Mouse (Mus musculus) lung, embryonic 15.5 days (tissue): ENCODE data around the gene Mpc1. TPM values are rescaled to one million over a fixed set of nuclear protein-coding genes. Genes with fewer than 3 reads are reported as not detected.
"Not testable (repeated sequence)": the region's sequence is repeated elsewhere in the genome, so short reads cannot be mapped to it uniquely, and the experiment has no call there.

Experiments
- ATAC-seq: fragments of 200-750 bp; cut with Nextera tagmentation; 2 replicates; pipeline ENCODE4 v1.8.0; 2017; ENCODE audit warnings: moderate number of reproducible peaks, borderline replicate concordance; ENCODE audit not compliant: low FRiP score, low TSS enrichment; ENCODE audit errors: extremely low read depth
- H3K27ac ChIP-seq: fragments of 300-500 bp; sonication (generic); 2 replicates; pipeline ENCODE4 v1.5.1; 2015; ENCODE audit warnings: moderate library complexity, mild to moderate bottlenecking, inconsistent platforms
- H3K27me3 ChIP-seq: fragments of 300-500 bp; sonication (generic); 2 replicates; pipeline ENCODE4 v1.6.1; 2015; ENCODE audit warnings: inconsistent platforms
- H3K36me3 ChIP-seq: fragments of 300-500 bp; sonication (generic); 2 replicates; pipeline ENCODE4 v1.6.1; 2015; ENCODE audit warnings: inconsistent platforms
- H3K4me1 ChIP-seq: fragments of 300-500 bp; sonication (generic); 2 replicates; pipeline ENCODE4 v1.6.1; 2015; ENCODE audit warnings: inconsistent platforms
- H3K4me2 ChIP-seq: fragments of 300-500 bp; sonication (generic); 2 replicates; pipeline ENCODE4 v1.6.1; 2015; ENCODE audit warnings: inconsistent platforms, mild to moderate bottlenecking, moderate library complexity
- H3K4me3 ChIP-seq: fragments of 300-500 bp; sonication (generic); 2 replicates; pipeline ENCODE4 v1.5.1; 2015; ENCODE audit warnings: mild to moderate bottlenecking, inconsistent platforms
- H3K9ac ChIP-seq: fragments of 300-500 bp; sonication (generic); 2 replicates; pipeline ENCODE4 v1.6.1; 2015; ENCODE audit warnings: inconsistent platforms
- H3K9me3 ChIP-seq: fragments of 300-500 bp; sonication (generic); 2 replicates; pipeline ENCODE4 v1.6.1; 2016; ENCODE audit warnings: inconsistent platforms
- WGBS: fragments of 180-500 bp; shearing (Covaris S2); methylation state at CpG from one replicate; pipeline ENCODE4 v1.1.7; 2015; 5-methylcytosine and 5-hydroxymethylcytosine counted together
- polyA plus RNA-seq: library from polyadenylated mRNA; unstranded; fragments of >200 nt; fragmentation: Nextera tagmentation; extraction: Ambion mirVana; gene quantifications from 2 replicates; pipeline ENCODE4 v1.2.1, GENCODE M21; 2015

Gene Mpc1
- polyA plus RNA-seq, 1 experiment from 2014 or later = 176 TPM

GRCm38 (mm10) chr17:8302772-8303438 lies 20.2 kb downstream of the Mpc1 start:
- no peak overlapping the region for H3K4me2 ChIP-seq
- 60% methylated on average over 7 of the region's 7 CpGs for WGBS

GRCm38 (mm10) chr17:8303671-8304070 lies 21.0 kb downstream of the Mpc1 start:
- Histone ChIP-seq H3K4me2 (no peak overlapping the region), H3K27me3 (no peaks in the 10 kb centered on the region), H3K27ac (no peak overlapping the region), H3K36me3 (no peaks in the 10 kb centered on the region), H3K4me3 (no peak overlapping the region), H3K4me1 (no peaks in the 10 kb centered on the region), H3K9ac (no peak overlapping the region), H3K9me3 (no peaks in the 10 kb centered on the region)
- WGBS = 42% methylated on average over 5 of the region's 5 CpGs
- ATAC-seq = no peak

More at GRCm38 (mm10) chr17:8302772-8303438, 20.2 kb downstream of the Mpc1 start:
- H3K9ac ChIP-seq = no peak overlapping the region
- no peaks in the 10 kb centered on the region; the same call in 1 of the 2 replicates for H3K36me3 ChIP-seq
- H3K27ac ChIP-seq = no peak overlapping the region
- ATAC-seq = no peak
- no peaks in the 10 kb centered on the region for H3K27me3 ChIP-seq
- no peaks in the 10 kb centered on the region for H3K9me3 ChIP-seq
- H3K4me3 ChIP-seq = no peak overlapping the region
- no peaks in the 10 kb centered on the region for H3K4me1 ChIP-seq

- ATAC-seq = no peak
- WGBS = 16% methylated on average over 3 of the region's 3 CpGs
- peak overlapping the region; percentile 16 for H3K27ac ChIP-seq
- H3K4me2 ChIP-seq = no peak overlapping the region
- H3K27me3 ChIP-seq = no peaks in the 10 kb centered on the region
- H3K4me3 ChIP-seq = no peak overlapping the region
- no peaks in the 10 kb centered on the region for H3K36me3 ChIP-seq
- no peak overlapping the region for H3K9ac ChIP-seq
- H3K4me1 ChIP-seq = 0 out of 2 replicates have a peak, but pooled peaks cover 4% of the 10 kb centered on the region
- no peaks in the 10 kb centered on the region for H3K9me3 ChIP-seq
These were observed 23.1 kb downstream of the Mpc1 start for GRCm38 (mm10) chr17:8305801-8306200.

- under 1% methylated on average over 41 of the region's 54 CpGs for WGBS
- Histone ChIP-seq H3K4me3 (peak within 1 kb of the TSS; percentile 86), H3K9ac (peak within 1 kb of the TSS; percentile 77), H3K36me3 (no peaks in the 10 kb centered on the region), H3K27ac (peak within 1 kb of the TSS; percentile 68; the same call in 1 of the 2 replicates), H3K4me1 (peaks cover 19% of the 10 kb centered on the region), H3K9me3 (no peaks in the 10 kb centered on the region), H3K4me2 (peak within 1 kb of the TSS; percentile 56), H3K27me3 (no peaks in the 10 kb centered on the region)
- peak; percentile 96 for ATAC-seq
These were observed 28.3 kb downstream of the Mpc1 start, which contains the start of gene Sft2d1 for GRCm38 (mm10) chr17:8310838-8311614. TSS of gene Sft2d1 (plus strand) at chr17:8311102.

GRCm38 (mm10) chr17:8311751-8312150 lies 29.0 kb downstream of the Mpc1 start:
- Histone ChIP-seq H3K4me1 (peaks cover 19% of the 10 kb centered on the region), H3K36me3 (no peaks in the 10 kb centered on the region), H3K9ac (peak overlapping the region; percentile 77), H3K4me3 (peak overlapping the region; percentile 86), H3K27me3 (no peaks in the 10 kb centered on the region), H3K27ac (no peak overlapping the region), H3K4me2 (peak overlapping the region; percentile 56), H3K9me3 (no peaks in the 10 kb centered on the region)
- WGBS = 35% methylated on average over 3 of the region's 3 CpGs
- no peak for ATAC-seq

- H3K4me3 ChIP-seq = no peak overlapping the region
- peaks cover 19% of the 10 kb centered on the region for H3K4me1 ChIP-seq
- H3K9ac ChIP-seq = no peak overlapping the region
- no peak overlapping the region for H3K4me2 ChIP-seq
- no peaks in the 10 kb centered on the region for H3K9me3 ChIP-seq
- no peak for ATAC-seq
- WGBS = 89% methylated on average over 3 of the region's 3 CpGs
- H3K36me3 ChIP-seq = no peaks in the 10 kb centered on the region
- H3K27ac ChIP-seq = no peak overlapping the region
- H3K27me3 ChIP-seq = no peaks in the 10 kb centered on the region
These were observed 31.3 kb downstream of the Mpc1 start for GRCm38 (mm10) chr17:8313976-8314375.

GRCm38 (mm10) chr17:8316251-8316650 lies 33.5 kb downstream of the Mpc1 start:
- WGBS = 65% methylated on average over 1 of the region's 1 CpGs
- Histone ChIP-seq H3K4me2 (no peak overlapping the region), H3K27ac (no peak overlapping the region), H3K36me3 (0 out of 2 replicates have a peak, but pooled peaks cover 1% of the 10 kb centered on the region), H3K4me3 (no peak overlapping the region), H3K9ac (no peak overlapping the region), H3K4me1 (peaks cover 16% of the 10 kb centered on the region), H3K9me3 (no peaks in the 10 kb centered on the region), H3K27me3 (no peaks in the 10 kb centered on the region)
- ATAC-seq = no peak

GRCm38 (mm10) chr17:8326877-8327276 lies 44.2 kb downstream of the Mpc1 start:
- H3K4me2 ChIP-seq, H3K36me3 ChIP-seq, H3K9ac ChIP-seq, H3K27me3 ChIP-seq, H3K27ac ChIP-seq, H3K4me1 ChIP-seq, ATAC-seq, H3K9me3 ChIP-seq, H3K4me3 ChIP-seq: not testable (repeated sequence)
- 94% methylated on average over 11 of the region's 11 CpGs for WGBS

GRCm38 (mm10) chr17:8328511-8329174 lies 45.9 kb downstream of the Mpc1 start:
- ATAC-seq = no peak
- Histone ChIP-seq H3K9ac (no peak overlapping the region), H3K4me1 (no peaks in the 10 kb centered on the region), H3K4me3 (no peak overlapping the region), H3K27ac (no peak overlapping the region), H3K36me3 (peaks cover 9% of the 10 kb centered on the region), H3K4me2 (no peak overlapping the region), H3K27me3 (no peaks in the 10 kb centered on the region), H3K9me3 (no peaks in the 10 kb centered on the region)
- 64% methylated on average over 7 of the region's 7 CpGs for WGBS

- Histone ChIP-seq H3K36me3 (peaks cover 9% of the 10 kb centered on the region), H3K27ac (no peak overlapping the region), H3K9ac (no peak overlapping the region), H3K9me3 (no peaks in the 10 kb centered on the region), H3K27me3 (no peaks in the 10 kb centered on the region), H3K4me2 (no peak overlapping the region), H3K4me3 (no peak overlapping the region), H3K4me1 (no peaks in the 10 kb centered on the region)
- 70% methylated on average over 5 of the region's 5 CpGs for WGBS
- no peak for ATAC-seq
These were observed 47.9 kb downstream of the Mpc1 start for GRCm38 (mm10) chr17:8330602-8331001.

GRCm38 (mm10) chr17:8337159-8337558 lies 54.5 kb downstream of the Mpc1 start, which contains the start of gene Prr18:
TSS of gene Prr18 (plus strand) at chr17:8337459.
- Histone ChIP-seq H3K4me1 (peaks cover 25% of the 10 kb centered on the region), H3K27me3 (peaks cover 36% of the 10 kb centered on the region)
- not testable (repeated sequence) for H3K36me3 ChIP-seq, ATAC-seq, H3K9ac ChIP-seq, H3K4me3 ChIP-seq, H3K27ac ChIP-seq, H3K9me3 ChIP-seq, H3K4me2 ChIP-seq
- 71% methylated on average over 2 of the region's 5 CpGs for WGBS
